Mouse (Mus musculus): Measurements from ENCODE around the gene Vps37b.
A peak's percentile ranks its signal among the peaks of the same experiment; 100 is the strongest.

Gene Vps37b

DNA sequence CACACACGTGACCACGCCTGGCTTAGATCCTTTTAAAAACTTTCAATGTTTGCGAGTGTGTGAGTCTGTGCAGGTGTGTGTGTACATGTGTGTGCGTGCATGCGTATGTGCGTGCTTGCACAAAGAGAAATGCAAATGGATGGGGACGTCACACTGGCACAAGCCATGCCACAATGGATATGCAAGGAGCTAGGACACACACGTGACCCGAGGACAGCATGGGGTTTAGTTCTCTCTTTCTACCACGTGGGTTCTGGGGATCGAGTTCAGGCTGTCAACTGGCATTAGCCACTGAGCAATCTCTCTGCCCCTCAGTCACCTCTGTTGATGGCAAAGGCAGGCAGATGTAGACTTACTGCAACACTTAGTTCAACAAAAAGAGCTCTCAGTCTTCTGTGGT is 10.4 kb downstream of the Vps37b start:
- DNase-seq = no peak

DNA sequence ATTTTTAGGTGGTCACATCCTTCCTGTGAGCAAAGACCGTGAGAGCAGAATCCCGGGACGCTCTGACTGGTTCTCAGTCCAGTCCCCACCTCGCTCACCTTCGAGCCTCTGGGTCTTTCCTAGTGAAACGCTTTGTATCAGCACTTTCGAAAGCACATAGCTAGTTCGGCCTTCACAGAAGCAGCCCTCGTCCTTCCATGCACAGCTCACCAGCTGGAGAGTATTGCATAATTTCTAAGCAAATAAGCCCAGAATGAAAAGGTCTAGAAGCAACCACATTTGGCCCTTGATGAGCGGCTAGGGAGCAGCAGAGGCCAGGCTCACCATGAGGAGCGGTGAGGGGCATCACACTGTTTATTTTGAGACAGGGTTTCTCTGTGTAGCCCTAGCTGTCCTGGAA is 10.9 kb downstream of the Vps37b start:
- no peak for DNase-seq

DNA sequence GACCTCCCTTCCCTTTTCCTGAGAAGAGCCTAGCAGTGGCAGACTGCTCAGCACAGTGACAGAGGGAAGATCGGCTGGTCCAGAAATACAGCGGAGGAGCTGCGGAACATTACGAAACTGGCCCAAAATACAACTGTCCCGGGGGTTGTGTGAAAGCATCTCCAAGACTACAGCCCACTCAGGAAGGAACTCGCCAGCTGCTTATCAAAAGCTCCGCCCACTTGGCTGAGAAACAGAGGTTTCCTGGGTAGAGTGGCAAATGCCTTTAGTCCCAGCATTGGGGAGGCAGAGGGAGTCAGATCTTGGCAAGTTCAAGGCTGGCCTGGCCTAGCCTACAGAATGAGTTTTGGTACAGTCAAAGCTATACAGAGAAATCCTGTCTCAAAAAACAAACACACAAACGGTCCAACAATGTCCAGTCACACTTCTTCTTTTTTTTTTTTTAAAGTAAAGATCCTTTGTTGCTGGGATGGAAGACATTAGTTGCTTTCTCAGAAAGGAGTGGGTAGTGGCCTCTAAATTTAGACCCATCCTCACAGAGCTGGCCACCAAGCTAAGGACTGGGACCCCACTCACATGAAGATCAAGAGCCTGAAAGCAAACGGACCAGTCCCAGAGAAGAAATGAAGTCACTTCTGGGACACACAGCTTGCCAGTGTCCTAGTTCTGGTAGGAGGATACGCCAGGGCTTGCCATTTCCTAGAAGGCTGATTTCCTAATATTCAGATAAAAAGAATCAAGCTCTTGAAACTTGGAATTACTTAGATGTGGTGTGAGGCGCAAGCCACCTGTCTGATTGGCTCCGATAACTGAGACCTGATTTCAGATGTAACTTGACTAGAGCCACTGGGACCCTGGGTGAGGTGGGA is 12.5 kb downstream of the Vps37b start:
- DNase-seq = peak; percentile 61

DNA sequence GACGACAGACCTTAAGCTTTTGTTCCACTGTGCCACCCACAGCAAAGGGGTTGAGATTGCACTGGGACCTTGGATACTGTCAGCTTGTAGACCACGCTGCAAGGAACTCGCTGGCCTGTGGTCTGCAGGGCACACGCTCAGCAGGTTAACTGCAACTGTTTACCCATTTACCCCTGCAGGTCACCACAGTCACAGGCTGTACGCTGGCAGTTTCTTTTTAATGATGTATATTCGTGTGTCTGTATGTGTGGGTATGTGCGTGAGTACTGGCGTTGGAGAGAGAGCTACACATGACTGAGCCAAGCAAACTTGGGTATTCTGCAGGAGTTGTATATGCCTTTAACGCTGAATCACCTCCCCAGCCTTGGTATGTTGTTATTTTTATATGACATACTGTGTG is 13.4 kb downstream of the Vps37b start:
- no peak for DNase-seq

DNA sequence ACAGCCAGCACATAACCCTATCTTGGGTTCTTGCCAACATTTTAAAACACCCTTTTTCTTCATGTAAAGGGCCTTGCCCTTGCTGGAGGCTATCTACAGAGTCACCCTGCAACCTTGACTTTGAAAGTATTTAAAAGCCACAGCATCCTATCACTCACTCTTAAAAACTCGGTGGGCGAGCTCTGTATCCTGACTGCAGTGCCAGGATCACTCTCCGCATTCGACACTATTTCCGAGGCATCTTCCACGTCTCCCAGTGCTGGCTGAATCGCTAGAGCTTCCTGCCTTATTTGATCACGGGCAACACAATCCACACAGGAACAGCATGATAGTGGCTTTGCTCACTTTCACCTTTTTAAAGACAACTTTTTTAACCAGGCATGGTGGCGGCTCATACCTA is 14.1 kb downstream of the Vps37b start:
- DNase-seq = no peak

DNA sequence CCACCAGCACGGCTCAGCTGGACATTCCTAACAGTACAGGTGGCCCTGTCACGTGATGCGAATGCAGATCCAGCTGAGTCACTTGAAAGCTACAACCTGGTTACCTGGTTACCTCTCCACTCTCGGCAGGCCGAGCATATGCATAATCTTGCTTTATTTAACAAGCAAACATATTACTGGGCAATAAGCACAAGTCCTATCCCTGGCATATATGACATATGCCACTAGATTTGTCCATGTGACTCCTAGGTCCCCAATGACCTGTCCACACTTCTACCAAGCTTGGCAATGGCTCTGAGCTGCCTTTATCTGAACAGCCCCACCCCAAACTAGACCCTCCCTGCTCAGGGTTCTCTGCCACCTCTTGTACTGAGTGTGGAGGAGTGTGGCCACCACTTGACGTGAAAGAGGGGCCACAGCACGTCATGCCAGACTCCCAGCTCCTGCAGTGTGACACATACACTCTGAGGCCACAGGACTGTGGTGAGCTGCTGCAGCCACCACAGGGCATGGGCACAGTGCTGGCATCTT is 15.7 kb downstream of the Vps37b start:
- DNase-seq = no peak

DNA sequence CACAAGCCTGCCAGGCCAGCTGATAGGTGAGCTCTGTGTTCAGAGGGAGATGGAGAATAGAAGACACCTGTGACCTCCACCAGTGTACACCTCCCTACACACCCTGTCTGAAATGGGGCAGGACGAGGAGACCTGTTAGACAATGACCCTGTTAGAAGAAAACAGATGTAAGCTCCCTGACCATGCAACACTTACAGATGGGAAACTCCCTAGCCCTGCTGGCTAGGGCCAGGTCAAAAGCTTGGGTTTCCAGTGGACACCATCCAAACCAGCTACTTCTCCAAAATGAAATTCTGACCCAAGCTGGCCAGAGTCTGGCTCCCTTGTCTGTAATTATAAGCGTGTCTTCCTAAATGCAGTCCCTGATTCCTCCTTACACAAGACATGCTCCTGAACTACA is 16.3 kb downstream of the Vps37b start:
- DNase-seq = no peak

DNA sequence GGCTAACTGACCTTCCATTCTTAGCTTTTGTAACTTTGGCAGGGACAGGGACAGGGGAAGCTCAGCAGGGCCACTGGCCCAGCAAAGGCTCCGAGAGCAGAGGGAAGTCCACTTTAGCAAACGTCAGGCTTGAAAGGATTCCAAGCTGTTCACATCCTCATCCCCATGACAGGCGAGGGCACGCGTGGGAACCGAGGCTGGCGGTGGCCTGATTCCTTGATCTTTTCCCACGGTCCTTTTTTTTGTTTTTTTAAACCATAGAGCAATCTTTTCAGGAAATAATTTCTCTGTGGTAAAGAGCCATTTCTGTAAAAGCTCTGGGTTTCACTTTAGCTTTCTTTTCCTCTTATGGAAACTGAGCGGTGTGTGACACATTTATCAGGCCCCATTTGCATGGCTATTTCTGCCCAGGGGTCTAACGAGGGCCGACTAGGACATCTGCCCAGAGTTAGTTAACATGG is 17.2 kb downstream of the Vps37b start:
- DNase-seq = no peak

DNA sequence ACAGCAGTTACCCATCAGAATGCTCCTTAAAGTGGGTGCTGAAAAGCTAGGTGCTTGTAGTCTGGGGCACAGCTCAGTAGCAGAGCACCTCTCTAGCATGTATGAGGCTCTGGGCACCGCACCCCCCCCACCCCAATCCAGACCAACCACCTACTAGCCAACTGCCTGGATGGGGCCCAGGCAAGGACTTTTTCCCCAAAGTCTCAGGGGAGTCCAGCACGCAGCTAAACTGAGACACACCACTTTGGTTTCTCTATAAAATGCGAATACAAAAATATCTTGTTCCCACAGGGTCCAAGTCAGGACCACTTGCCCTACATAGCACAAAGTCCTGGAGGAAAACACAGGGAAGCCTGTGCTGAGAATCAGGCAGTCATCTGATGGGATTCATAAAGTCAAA is 17.9 kb downstream of the Vps37b start:
- DNase-seq = no peak

DNA sequence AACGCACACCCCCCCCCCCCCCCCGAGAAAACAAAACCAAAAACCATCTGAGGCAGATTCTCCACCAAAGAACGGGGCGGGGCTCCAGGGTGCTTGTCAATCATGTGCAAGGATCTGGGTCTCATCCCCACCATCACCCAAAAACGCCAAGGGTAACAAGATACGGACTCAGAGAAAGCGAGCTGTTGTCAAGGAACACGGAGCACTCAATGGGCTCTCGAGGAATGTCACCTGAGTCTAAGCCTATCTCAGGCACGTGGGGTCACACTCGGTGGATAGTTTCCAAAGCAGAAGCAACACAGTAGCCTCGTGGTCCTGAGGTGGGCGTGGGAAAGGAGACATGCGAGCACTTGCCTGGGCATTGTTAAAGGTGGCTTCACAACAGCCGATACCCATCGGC is 18.3 kb downstream of the Vps37b start:
- no peak for DNase-seq

DNA sequence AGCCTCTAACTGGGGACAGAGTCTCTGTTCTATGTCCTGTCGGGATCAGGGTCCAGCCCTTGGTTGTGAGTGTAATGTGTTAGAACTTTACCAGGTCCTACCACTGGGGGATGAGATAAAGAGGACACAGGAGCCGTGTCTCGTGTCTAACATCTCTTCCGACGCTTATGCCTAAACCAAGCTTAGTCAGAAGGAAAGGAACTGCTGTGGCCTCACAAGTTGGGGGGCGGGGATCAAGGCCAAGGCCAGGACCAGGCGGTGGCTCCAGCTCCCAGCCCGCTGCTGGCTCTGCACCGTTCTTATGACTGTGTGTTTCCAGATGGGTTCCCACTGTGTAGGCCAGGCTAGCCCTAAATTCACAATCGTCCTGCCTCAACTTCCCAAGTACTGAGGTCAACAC is 19.2 kb downstream of the Vps37b start:
- no peak for DNase-seq

DNA sequence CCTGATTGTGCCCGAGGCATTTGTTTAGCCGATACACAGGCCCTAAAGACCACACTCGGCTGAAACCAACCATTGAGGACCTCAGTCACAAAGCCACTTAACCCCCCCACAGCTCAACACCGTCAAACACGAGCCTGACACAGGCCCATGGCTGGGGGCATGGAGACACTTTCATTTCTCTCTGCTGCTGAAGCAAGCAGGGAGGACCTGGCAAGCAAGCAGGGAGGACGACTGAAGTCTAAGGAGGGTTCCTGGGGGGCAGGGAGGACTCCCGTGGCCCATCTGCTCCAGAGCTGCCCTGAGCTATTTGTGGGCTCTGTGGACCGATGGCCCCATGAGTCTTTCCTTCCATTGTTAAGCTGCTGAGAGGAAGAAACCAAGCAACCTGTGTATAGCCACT is 20.1 kb downstream of the Vps37b start:
- DNase-seq = no peak

DNA sequence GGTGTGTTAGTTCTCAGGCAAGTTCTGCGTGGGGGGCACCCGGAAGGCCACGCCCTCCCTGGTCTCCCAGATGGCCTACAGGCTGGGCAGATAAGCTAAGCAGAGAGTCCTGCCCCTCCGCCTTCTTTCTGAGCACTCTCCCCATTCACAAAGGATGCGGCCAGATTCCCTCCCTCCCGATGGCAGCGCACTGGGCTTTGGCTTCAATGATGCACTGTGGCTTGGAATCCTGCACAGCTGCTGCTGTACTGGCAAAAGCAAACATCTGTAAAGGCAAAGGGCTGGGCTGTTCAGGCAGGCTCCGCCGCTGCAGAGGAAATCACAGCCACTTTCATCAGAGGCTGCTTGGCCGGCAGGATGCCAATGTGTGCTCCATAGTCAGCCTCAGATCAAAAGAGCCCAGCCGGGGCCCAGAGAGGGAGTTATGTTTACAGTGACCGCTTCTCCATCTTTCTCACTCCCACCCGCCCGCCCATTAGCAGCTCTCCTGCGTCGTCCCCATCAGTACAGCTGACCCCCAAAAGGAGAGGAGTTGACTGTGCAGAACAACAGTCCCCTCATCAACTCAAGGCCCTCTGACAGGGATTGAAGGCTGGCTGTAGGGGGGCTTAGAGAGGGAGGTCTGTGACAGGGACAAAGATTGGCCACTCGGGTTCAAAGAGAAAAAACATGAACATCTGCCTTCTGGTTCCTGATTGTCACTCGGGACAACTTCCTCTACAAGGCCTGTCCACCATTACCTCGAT is 21.0 kb downstream of the Vps37b start:
- DNase-seq = no peak

DNA sequence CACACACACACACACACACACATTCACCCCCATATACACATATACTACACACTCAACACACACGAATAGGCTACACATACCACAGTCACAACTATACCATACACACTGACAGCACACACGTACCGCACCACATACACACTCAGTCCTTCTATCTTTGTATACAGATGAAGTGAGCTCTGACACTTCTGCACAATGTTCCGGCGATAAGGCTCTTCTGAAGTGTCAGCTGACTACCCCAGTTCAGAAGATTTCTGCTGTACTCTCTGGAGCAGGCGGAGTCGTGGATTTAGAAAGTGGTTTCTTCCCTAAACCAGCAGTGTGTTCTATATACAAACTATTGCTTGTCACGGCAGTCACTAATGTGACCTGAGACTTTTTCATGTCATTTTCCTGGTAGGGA is 22.0 kb downstream of the Vps37b start:
- no peak for DNase-seq

DNA sequence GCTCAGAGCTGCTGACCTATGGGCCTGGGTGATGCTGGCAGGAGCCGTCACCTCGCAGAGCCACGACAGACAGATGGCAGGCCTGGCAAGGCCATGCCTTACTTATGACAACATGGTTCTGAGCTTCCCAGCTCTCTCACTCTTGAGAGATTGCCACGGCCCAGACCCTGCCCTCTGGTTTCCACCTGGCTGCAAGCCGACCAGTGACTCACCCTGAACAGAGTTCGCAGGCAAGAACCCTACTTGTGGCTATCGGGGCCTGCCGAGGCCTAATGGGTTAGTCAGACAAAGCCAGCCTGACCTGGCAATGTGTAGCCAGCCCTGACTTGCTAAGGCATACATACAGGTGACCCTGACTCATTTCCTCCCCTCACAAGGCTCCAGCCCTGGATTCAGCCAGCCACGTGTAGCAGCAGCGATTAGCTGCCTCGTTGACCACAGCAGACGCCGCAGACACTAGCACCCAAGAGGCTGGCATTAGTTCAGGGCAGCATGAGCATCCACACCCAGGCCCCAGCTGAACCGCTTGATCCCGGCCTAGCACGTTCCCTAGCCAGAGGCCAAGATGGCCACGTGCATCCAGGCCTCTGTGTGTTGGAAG is 25.1 kb downstream of the Vps37b start:
- DNase-seq = no peak

DNA sequence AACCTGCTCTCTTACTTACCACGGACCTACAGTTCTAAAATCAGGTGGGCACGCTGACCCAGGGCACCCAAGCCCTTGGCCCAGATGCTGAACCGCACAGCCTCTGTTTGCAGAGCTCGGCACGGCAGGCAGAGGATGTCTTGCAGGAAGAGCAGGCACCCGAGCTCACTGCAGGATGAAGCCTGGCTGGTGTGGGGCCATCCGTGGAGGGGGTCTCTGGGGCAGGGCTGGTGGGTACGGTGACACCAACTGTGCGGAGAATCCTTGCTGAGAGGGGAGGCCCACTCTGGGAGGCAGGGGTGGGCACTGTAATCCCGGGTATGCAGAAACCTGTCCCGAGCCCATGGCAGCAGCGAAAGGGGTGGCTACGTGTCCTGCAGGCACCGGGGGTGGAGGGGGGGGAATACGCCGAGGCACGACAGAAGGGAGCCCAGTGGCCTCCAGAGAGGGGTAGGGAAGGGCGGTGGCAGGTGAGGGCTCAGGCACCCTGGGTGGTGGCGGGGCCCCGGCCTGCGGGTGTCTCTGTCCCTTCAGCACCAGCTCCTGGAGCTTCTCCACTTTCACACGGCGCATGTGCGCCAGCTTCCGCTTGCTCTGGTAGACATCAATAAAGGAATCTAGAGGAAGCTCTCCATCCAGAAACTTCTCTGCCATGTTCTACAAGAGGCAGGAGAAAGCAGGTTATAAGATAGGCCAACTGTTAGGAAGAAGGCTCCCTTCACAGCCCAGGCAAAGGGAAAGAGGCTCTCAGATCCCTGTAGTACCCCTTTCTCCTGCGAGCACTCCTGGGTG is 25.8 kb downstream of the Vps37b start:
- no peak for DNase-seq

DNA sequence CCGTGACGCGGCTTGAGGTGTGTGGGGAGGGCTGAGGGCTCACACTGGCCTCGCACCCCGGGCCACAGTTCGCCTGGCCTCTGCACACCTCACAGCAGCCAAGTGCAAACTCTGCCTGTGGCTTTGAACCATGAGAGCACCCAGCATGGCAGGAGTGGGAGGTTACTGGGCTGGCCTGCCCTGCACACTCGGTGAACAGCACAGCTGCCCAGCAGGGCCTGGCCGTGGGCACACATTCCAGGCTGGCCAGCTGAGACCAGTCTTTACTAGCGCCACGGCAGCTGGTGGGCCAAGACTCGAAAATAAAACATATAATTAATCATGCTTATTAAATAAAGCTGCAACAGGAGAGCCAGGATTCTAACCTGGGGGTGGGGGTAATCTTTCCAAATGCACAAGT is 26.5 kb downstream of the Vps37b start:
- DNase-seq = no peak

DNA sequence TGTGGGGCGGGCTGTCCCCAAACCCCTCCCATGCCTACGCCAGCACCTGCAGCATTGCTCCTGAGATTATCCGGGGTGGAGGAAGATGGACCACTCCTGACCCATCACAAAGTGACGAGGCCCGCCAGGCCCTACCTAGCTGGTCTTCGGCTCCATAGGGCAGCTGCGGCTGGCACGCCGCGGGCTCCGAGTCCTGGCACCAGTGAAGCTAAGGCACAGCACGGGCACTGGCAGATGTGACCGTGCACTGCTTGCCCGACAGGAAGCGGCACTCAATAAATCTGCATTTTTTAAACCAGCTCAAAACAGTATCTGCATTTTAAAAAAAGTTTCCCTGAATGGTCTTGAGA is 26.9 kb downstream of the Vps37b start:
- no peak for DNase-seq

DNA sequence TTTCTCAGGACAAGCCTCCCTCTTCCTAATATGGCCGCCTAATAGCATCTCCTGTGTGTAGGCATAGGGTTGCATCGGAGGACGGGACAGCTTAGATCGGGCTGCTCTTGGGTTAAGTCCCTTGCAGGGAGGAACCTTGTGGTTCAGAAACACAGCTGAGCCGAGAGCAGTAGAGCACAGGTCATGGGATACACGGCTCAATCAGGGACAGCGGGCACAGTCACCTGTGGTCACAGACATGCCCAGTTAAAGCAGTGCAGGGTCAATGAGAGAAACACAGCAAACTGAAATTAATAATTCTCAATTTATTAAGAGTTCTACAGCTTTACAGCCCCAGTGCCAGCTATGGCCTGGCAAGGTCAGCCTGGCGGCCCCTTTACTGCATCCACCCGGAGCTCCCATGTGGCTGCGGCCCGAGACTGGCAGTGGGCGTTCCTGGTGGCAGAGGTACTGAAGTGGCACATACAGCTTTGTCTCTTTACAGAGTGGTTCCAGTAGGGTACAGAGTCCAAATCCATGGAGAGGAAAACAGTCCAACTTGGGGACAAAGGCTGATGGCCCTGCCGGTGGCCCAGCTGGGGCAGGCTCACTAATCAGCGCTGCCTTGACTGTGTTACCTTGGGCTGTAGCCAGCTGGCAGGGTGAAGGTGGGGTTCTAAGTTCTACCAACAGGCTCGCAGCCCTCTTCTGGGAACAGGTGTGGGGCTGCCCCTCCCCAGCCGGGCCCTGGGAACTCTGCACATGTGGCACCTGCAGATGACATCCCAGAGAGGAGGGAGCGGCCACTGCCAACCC is 27.5 kb downstream of the Vps37b start:
- DNase-seq = peak; percentile 41

DNA sequence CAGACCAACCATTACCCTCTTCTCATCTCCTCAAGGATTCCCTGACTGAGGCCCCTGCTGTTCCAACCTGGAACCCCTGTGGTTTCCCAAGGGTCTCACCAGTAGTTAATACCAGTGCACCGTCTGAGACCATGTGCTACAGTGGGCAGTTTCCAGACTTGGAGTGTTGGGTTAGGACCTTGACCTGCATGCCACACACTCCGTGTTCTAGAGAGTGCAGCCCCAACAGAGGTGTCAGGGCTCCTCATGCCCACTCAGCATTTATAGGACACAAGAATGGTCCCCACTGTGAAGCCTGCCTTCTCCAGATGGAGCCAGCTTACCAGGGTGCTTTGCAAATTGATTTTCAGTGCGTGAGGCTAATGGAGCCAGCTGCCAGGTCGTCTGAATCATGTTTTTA is 28.7 kb downstream of the Vps37b start:
- DNase-seq = no peak

DNA sequence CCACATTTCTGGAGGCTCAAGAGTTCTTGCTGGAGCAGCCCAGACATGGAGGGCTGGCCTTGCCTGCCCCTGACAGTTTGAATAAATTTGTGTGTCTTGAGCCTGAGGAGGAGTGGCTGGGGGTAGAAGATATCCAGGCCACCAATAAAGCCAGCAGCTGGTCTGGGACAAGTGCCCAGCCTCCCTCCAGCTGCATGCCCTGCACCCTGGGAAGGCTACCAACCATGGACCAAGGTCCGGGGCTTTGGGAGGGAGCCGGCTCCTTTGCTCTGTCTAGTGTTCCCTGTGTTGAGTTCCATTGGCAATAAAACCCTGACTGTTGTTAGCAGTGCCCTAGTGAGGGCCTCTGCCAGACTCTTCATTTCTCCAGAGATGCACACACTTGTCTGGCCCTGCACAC is 29.2 kb downstream of the Vps37b start:
- DNase-seq = no peak

DNA sequence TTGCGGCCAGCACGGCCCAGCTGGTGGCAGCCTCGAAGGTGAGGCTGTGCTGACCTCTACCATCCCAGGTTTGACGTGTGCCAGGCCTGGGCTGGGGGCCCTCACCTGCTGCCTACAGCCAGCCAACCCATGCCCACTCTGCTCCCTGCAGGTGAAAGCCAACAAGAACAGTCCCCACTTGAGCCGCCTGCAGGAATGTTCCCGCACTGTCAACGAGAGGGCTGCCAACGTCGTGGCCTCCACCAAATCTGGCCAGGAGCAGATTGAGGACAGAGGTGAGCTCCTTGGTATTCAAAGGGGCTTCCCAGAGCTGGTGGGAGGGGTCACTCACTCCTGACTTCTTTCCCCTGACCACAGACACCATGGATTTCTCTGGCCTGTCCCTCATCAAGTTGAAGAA is 30.8 kb downstream of the Vps37b start:
- DNase-seq = no peak
